Mouse (Mus musculus) limb, embryonic 15.5 days (tissue): Measurements from ENCODE around the gene Tmsb10. TPM values are rescaled to one million over a fixed set of nuclear protein-coding genes. Genes with fewer than 3 reads are reported as not detected.

Experiments used
- ATAC-seq: fragments of 200-750 bp; cut with Nextera tagmentation; 2 replicates; pipeline ENCODE4 v1.8.0; 2017; ENCODE audit warnings: low read depth, moderate TSS enrichment; ENCODE audit not compliant: insufficient number of reproducible peaks, low FRiP score, low TSS enrichment
- H3K27ac ChIP-seq: fragments of 300-500 bp; sonication (generic); 2 replicates; pipeline ENCODE4 v1.5.1; 2015; ENCODE audit warnings: moderate library complexity, mild to moderate bottlenecking, inconsistent platforms
- H3K27me3 ChIP-seq: fragments of 300-500 bp; sonication (generic); 2 replicates; pipeline ENCODE4 v1.6.1; 2015; ENCODE audit warnings: inconsistent platforms
- H3K36me3 ChIP-seq: fragments of 300-500 bp; sonication (generic); 2 replicates; pipeline ENCODE4 v1.6.1; 2015; ENCODE audit warnings: inconsistent platforms
- H3K4me1 ChIP-seq: fragments of 300-500 bp; sonication (generic); 2 replicates; pipeline ENCODE4 v1.6.1; 2015; ENCODE audit warnings: inconsistent platforms
- H3K4me2 ChIP-seq: fragments of 300-500 bp; sonication (generic); 2 replicates; pipeline ENCODE4 v1.6.1; 2015; ENCODE audit warnings: mild to moderate bottlenecking, inconsistent platforms
- H3K4me3 ChIP-seq: fragments of 300-500 bp; sonication (generic); 2 replicates; pipeline ENCODE4 v1.5.1; 2015; ENCODE audit warnings: mild to moderate bottlenecking, inconsistent platforms
- H3K9ac ChIP-seq: fragments of 300-500 bp; sonication (generic); 2 replicates; pipeline ENCODE4 v1.6.1; 2015; ENCODE audit warnings: inconsistent platforms
- H3K9me3 ChIP-seq: fragments of 300-500 bp; sonication (generic); 2 replicates; pipeline ENCODE4 v1.6.1; 2016; ENCODE audit warnings: inconsistent platforms
- WGBS: fragments of 180-500 bp; shearing (Covaris S2); methylation state at CpG from one replicate; pipeline ENCODE4 v1.1.7; 2015; 5-methylcytosine and 5-hydroxymethylcytosine counted together
- polyA plus RNA-seq: library from polyadenylated mRNA; unstranded; fragments of >200 nt; fragmentation: Nextera tagmentation; extraction: Ambion mirVana; gene quantifications from 2 replicates; pipeline ENCODE4 v1.2.1, GENCODE M21; 2015

Tmsb10 gene
- polyA plus RNA-seq, 1 experiment from 2014 or later = 1,767 TPM

DNA sequence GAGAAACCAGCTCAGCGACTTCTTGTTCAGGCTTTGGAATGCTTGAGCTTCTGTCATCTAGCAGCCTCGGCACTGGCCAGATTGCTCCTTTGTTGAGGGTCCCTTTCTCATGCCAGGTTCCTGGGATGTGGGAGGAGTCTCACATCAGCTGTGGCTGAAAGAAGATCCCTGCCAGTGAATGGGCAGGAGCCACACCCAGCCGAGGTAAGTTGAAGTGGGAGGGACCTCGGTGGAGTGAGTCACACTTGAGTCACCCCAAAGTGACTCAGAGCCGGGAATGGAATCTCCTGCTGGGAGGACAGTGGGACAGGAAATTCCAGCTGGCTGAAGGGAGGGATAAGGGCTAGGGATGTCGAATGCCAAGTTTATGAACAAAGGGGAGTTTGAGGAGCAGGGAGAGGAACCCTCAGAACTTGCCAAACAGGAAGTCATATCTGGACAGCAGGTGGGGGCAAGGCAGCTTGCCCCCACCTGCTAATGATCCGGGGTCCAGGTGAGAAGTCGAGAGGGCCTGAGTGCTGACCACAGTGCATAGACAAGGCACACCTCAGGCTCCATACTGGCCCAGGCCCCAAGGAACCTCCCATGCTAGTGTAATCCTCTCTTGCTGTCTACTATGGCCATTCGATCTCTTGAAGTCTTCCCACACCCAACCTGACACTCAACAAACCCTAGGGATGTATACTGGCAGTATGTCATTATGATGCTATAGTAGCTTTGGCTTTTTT lies 31.6 kb downstream of the Tmsb10 start:
- H3K4me2 ChIP-seq = 0 out of 2 replicates have a peak overlapping the region, but pooled peaks have one; percentile 17
- ATAC-seq = peak; percentile 85
- 14% methylated on average over 9 of the region's 9 CpGs for WGBS

DNA sequence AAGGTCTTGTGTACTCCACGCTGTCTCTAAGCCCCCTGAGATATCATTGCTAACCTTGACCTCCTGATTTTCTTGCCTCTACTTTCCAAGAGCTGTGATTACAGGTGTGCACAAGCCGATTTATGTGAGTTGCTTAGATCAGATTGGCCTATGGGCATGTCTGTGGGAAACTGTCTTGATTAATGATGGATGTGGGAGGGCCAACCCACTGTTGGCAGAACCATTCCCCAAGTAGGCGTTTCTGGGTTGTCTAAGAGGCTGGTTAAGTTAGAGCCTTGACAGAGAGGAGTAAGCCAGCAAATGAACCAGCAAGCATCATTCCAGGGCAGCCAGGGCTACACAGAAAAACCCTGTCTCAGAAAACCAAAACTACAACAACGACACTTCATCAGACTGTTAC lies 32.5 kb downstream of the Tmsb10 start:
- H3K9me3 ChIP-seq = no peaks in the 10 kb centered on the region
- 64% methylated on average over 4 of the region's 4 CpGs for WGBS

More for the DNA sequence above, 31.6 kb downstream of the Tmsb10 start:
- peak overlapping the region; percentile 79 for H3K27ac ChIP-seq
- H3K4me1 ChIP-seq = peaks cover 8% of the 10 kb centered on the region
- H3K4me3 ChIP-seq = no peak overlapping the region
- H3K36me3 ChIP-seq = no peaks in the 10 kb centered on the region
- H3K9ac ChIP-seq = no peak overlapping the region
- H3K9me3 ChIP-seq = no peaks in the 10 kb centered on the region
- H3K27me3 ChIP-seq = no peaks in the 10 kb centered on the region

DNA sequence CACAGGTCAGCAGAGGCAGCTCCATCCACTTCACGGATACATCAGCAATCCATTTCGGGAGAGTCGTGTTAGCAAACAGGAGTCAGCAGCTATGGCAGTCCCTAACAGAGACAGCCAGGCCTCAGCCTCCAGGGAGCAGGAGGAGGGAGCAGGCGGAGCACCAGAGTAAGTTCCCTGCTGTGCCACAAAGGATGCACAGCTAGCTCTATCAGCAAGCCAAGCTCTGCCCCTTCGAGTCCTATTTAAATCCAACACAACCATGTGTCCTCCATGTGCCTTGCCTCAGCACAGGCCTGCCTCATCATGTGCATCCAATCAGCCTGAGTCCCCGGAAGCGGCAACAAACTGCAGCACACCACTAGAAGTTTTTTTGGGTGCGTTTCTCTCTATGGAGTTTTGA lies 35.2 kb downstream of the Tmsb10 start:
- H3K27me3 ChIP-seq = no peaks in the 10 kb centered on the region
- no peak overlapping the region for H3K9ac ChIP-seq
- no peak for ATAC-seq
- H3K27ac ChIP-seq = no peak overlapping the region
- H3K9me3 ChIP-seq = no peaks in the 10 kb centered on the region
- 85% methylated on average over 8 of the region's 8 CpGs for WGBS
- H3K36me3 ChIP-seq = no peaks in the 10 kb centered on the region
- H3K4me1 ChIP-seq = peaks cover 8% of the 10 kb centered on the region
- no peak overlapping the region for H3K4me2 ChIP-seq
- H3K4me3 ChIP-seq = no peak overlapping the region

More for the DNA sequence above, 32.5 kb downstream of the Tmsb10 start:
- no peak overlapping the region for H3K4me3 ChIP-seq
- peak overlapping the region; percentile 79; the same call in 1 of the 2 replicates for H3K27ac ChIP-seq
- H3K4me2 ChIP-seq = no peak overlapping the region
- no peak overlapping the region for H3K9ac ChIP-seq
- H3K36me3 ChIP-seq = no peaks in the 10 kb centered on the region
- H3K4me1 ChIP-seq = peaks cover 8% of the 10 kb centered on the region
- ATAC-seq = no peak
- H3K27me3 ChIP-seq = no peaks in the 10 kb centered on the region

DNA sequence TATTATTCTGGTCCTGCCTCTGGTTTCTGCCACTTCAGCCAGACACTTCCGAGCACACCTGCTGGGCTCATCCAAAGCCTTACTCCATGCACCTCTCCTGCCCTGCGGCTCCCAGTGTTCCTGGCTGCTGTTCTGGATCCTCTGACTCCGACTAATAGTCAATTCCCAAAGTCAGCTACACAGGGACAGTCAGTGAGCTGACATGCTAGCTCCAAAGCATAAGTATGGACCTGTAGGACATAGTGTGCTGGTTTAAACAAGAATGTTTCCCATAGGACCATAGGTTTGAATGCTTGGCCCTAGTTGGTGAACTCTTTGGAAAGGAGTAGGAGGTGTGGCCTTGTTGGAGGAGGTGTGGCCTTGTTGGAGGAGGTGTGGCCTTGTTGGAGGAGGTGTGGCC lies 37.5 kb downstream of the Tmsb10 start:
- no peaks in the 10 kb centered on the region for H3K9me3 ChIP-seq
- WGBS = 87% methylated on average over 3 of the region's 3 CpGs
- H3K4me2 ChIP-seq = no peak overlapping the region
- H3K27me3 ChIP-seq = no peaks in the 10 kb centered on the region
- H3K9ac ChIP-seq = no peak overlapping the region
- H3K4me3 ChIP-seq = no peak overlapping the region
- H3K36me3 ChIP-seq = no peaks in the 10 kb centered on the region
- H3K27ac ChIP-seq = no peak overlapping the region
- no peak for ATAC-seq
- no peaks in the 10 kb centered on the region for H3K4me1 ChIP-seq

DNA sequence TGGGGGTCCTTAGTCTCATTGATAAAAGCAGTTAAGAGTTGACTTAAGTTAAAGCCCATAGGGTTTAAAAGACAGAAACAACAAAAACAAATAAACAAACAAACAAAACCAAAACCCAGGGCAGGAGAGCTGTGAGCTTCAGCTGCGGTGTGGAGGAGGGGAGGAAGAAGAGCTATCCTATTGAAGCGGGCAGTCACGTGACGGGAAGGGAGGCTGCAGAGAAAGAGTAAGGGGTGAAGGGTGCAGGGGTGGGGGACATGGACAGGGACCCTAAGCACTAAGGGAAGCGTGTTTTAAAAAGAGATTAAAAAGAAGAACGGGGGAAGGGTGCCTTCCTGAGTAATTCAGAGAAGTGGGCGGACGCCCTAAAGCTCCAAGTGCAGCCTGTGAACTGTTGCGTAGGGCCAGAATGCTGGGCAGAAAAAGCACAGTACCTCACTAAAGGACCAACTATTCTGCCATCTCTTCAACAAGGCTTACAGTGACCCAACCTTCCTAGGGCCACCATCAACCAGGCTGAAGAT lies 40.0 kb downstream of the Tmsb10 start:
- Histone ChIP-seq H3K27me3 (no peaks in the 10 kb centered on the region), H3K4me3 (no peak overlapping the region), H3K9ac (no peak overlapping the region), H3K9me3 (no peaks in the 10 kb centered on the region), H3K4me2 (no peak overlapping the region), H3K27ac (no peak overlapping the region), H3K36me3 (no peaks in the 10 kb centered on the region), H3K4me1 (no peaks in the 10 kb centered on the region)
- ATAC-seq = no peak
- 69% methylated on average over 9 of the region's 9 CpGs for WGBS

DNA sequence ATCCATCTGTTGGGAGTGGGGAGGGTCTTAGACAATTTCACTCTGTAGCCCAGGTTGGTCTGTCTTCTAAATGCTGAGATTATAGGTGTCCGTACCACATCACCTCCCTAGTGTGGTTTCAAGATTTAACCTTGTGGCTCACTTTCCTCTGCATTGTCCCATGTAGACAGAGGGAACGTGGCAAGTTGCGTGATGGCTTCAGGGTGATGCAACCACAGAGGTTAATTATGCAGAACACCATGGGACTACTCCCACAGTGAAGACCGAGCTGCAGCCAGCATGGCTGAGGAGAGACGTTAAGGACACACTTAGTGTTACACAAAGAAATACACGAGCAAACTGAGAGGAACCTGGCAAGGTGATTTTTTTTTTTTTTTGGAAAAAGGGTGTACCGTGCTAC lies 42.2 kb downstream of the Tmsb10 start:
- Histone ChIP-seq H3K4me3 (no peak overlapping the region), H3K27me3 (no peaks in the 10 kb centered on the region), H3K4me1 (no peaks in the 10 kb centered on the region), H3K4me2 (no peak overlapping the region), H3K27ac (no peak overlapping the region), H3K9ac (no peak overlapping the region), H3K36me3 (no peaks in the 10 kb centered on the region), H3K9me3 (no peaks in the 10 kb centered on the region)
- no peak for ATAC-seq
- WGBS = 83% methylated on average over 7 of the region's 7 CpGs

DNA sequence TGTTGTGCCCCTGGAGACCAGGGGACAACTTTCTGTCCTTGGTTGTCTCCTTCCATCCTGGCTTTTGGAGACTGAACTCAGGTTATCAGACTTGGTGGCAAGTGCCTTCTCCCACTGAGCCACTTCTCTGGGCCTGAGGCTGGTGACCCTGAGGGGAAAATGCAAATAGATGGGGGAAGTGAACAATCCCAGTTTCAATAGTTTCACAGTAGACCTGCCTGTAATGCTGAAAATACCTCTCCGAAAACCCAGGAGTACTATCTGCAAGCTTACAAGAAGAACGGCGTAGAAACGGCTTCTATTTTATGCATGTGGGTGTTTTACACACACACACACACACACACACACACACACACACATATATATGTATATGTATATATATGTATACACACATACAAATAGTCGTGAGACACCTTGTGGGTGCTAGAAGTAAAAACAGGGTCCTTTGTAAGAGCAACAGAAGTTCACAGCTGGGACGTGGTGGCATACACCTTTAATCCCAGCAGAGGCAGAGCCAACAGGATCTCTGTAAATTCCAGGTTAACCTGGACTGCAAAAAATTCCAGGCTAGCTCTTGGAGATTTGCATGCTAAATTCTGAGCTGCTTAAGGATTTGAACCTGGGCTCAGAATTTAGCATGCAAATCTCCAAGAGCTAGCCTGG lies 44.3 kb downstream of the Tmsb10 start:
- Histone ChIP-seq H3K4me2 (no peak overlapping the region), H3K9ac (no peak overlapping the region), H3K4me1 (no peaks in the 10 kb centered on the region), H3K9me3 (no peaks in the 10 kb centered on the region), H3K36me3 (no peaks in the 10 kb centered on the region), H3K27me3 (no peaks in the 10 kb centered on the region), H3K4me3 (no peak overlapping the region), H3K27ac (no peak overlapping the region)
- ATAC-seq = no peak
- 68% methylated on average over 6 of the region's 6 CpGs for WGBS

DNA sequence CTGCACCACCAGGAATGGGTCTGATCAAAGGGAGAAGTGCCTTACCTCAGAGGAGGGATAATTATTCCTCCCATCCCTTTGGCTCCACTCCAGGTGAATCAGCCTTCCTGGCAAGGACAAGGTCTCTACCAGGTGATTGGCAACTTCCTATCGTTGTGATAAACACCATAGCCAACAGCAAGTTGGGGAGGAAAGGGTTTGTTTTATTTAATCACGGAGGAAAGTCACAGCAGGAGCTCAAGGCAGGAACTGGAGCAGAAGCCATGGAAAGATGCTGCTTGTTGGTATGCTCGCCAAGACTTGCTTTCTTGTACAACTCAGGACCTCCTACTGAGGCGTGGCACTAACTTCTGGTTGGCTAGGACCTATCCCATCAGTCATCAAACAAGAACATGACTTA lies 47.3 kb downstream of the Tmsb10 start:
- no peaks in the 10 kb centered on the region for H3K4me1 ChIP-seq
- H3K4me3 ChIP-seq = no peak overlapping the region
- no peak for ATAC-seq
- WGBS = 49% methylated on average over 4 of the region's 4 CpGs
- H3K9ac ChIP-seq = no peak overlapping the region
- no peaks in the 10 kb centered on the region for H3K9me3 ChIP-seq
- H3K4me2 ChIP-seq = no peak overlapping the region
- H3K27ac ChIP-seq = no peak overlapping the region
- no peaks in the 10 kb centered on the region for H3K27me3 ChIP-seq
- no peaks in the 10 kb centered on the region for H3K36me3 ChIP-seq

Other genes with a start within 250 kb of the Tmsb10 start
- gene Tcf7l1, start 169.5 kb downstream of the Tmsb10 start, polyA plus RNA-seq = 34.8 and 39.0 TPM in 2 replicates
- gene Kcmf1, start 58.8 kb downstream of the Tmsb10 start, polyA plus RNA-seq = 34.4 and 38.9 TPM in 2 replicates